Mouse (Mus musculus) C2C12 (cell line): ENCODE data around the gene Eaf1.

Source experiments
- CEBPB ChIP-seq: IDR thresholded peaks from one replicate; pipeline ENCODE4 v1.6.1; 2011; ENCODE audit warnings: low read depth, mild to moderate bottlenecking, control low read depth, moderate library complexity
- CTCF ChIP-seq: IDR thresholded peaks from one replicate; pipeline ENCODE4 v1.5.1; 2011; ENCODE audit not compliant: control insufficient read depth, insufficient read depth, insufficient read length
- FOSL1 ChIP-seq: IDR thresholded peaks from one replicate; pipeline ENCODE4 v1.8.0; 2011; ENCODE audit warnings: mild to moderate bottlenecking, low read length; ENCODE audit not compliant: poor library complexity, insufficient read depth, severe bottlenecking
- MYOG ChIP-seq: IDR thresholded peaks from one replicate; pipeline ENCODE4 v1.6.1; 2011; ENCODE audit not compliant: control insufficient read depth, insufficient read length; ENCODE audit errors: extremely low read depth
- USF1 ChIP-seq: IDR thresholded peaks from one replicate; pipeline ENCODE4 v1.6.1; 2011; ENCODE audit warnings: low read depth, mild to moderate bottlenecking, control low read depth, moderate library complexity

- no peak for TF ChIP-seq CTCF
- no peak for TF ChIP-seq FOSL1
- TF ChIP-seq MYOG: no peak
- TF ChIP-seq CEBPB: no peak
- no peak for TF ChIP-seq USF1
Measured at GRCm38 (mm10) chr14:31458006-31458405, 36.2 kb upstream of the Eaf1 start.
